Mouse (Mus musculus): ENCODE results near the gene Psmd11. TPM values are rescaled to one million over a fixed set of nuclear protein-coding genes. Genes with fewer than 3 reads are reported as not detected.

The Psmd11 gene
- total RNA-seq, 2 experiments from 2014 or later, result 121 to 128 TPM

GRCm38 (mm10) chr11:80478694-80479412, 50.4 kb downstream of the Psmd11 start:
- intact Hi-C loops (cut with DNase I; ENCODE audit: low total_unique reads), result no loop called here
- DNase-seq, result no peak

- intact Hi-C loops (cut with DNase I; ENCODE audit: low total_unique reads), result no loop called here
- no peak for DNase-seq
Observed at GRCm38 (mm10) chr11:80479425-80479824, 51.0 kb downstream of the Psmd11 start.

GRCm38 (mm10) chr11:80479906-80480866, 51.8 kb downstream of the Psmd11 start:
- intact Hi-C loops (cut with DNase I; ENCODE audit: low total_unique reads), result loop anchor here (5.0 kb wide), 1 partner anchor 37 kb away; no protein-coding TSS in a partner anchor
- DNase-seq, result no peak

- intact Hi-C loops (cut with DNase I; ENCODE audit: low total_unique reads), result loop anchor here (5.0 kb wide), 1 partner anchor 36 kb away; no protein-coding TSS in a partner anchor
- DNase-seq, result no peak
Observed at GRCm38 (mm10) chr11:80481409-80482050, 53.1 kb downstream of the Psmd11 start.

- no peak for DNase-seq
- intact Hi-C loops (cut with DNase I; ENCODE audit: low total_unique reads), result loop anchor here (5.0 kb wide), 1 partner anchor 35 kb away; no protein-coding TSS in a partner anchor
Observed at GRCm38 (mm10) chr11:80482347-80482746, 53.9 kb downstream of the Psmd11 start.

- intact Hi-C loops (cut with DNase I; ENCODE audit: low total_unique reads), result loop anchor here (5.0 kb wide), 1 partner anchor 34 kb away; no protein-coding TSS in a partner anchor
Observed at GRCm38 (mm10) chr11:80482921-80483320, 54.5 kb downstream of the Psmd11 start.

GRCm38 (mm10) chr11:80483536-80484067, 55.2 kb downstream of the Psmd11 start:
- intact Hi-C loops (cut with DNase I; ENCODE audit: low total_unique reads), result loop anchor here (5.0 kb wide), 1 partner anchor 34 kb away; no protein-coding TSS in a partner anchor
- no peak for DNase-seq

More at GRCm38 (mm10) chr11:80482921-80483320, 54.5 kb downstream of the Psmd11 start:
- DNase-seq, result no peak

GRCm38 (mm10) chr11:80484191-80484791, 55.9 kb downstream of the Psmd11 start:
- no peak for DNase-seq
- intact Hi-C loops (cut with DNase I; ENCODE audit: low total_unique reads), result loop anchor here (5.0 kb wide), 1 partner anchor 33 kb away; no protein-coding TSS in a partner anchor

- DNase-seq, result no peak
- intact Hi-C loops (cut with DNase I; ENCODE audit: low total_unique reads), result no loop called here
Observed at GRCm38 (mm10) chr11:80485120-80485551, 56.7 kb downstream of the Psmd11 start.

- intact Hi-C loops (cut with DNase I; ENCODE audit: low total_unique reads), result no loop called here
- no peak for DNase-seq
Observed at GRCm38 (mm10) chr11:80485622-80486206, 57.3 kb downstream of the Psmd11 start.

GRCm38 (mm10) chr11:80487904-80488587, 59.6 kb downstream of the Psmd11 start:
- no peak for DNase-seq
- intact Hi-C loops (cut with DNase I; ENCODE audit: low total_unique reads), result no loop called here

- DNase-seq, result peak; percentile 49
- intact Hi-C loops (cut with DNase I; ENCODE audit: low total_unique reads), result no loop called here
Observed at GRCm38 (mm10) chr11:80489172-80489881, 60.9 kb downstream of the Psmd11 start.

GRCm38 (mm10) chr11:80489882-80490196, 61.4 kb downstream of the Psmd11 start:
- intact Hi-C loops (cut with DNase I; ENCODE audit: low total_unique reads), result no loop called here
- DNase-seq, result no peak

GRCm38 (mm10) chr11:80490831-80491230, 62.4 kb downstream of the Psmd11 start:
- DNase-seq, result no peak
- intact Hi-C loops (cut with DNase I; ENCODE audit: low total_unique reads), result no loop called here

GRCm38 (mm10) chr11:80493186-80493585, 64.8 kb downstream of the Psmd11 start:
- intact Hi-C loops (cut with DNase I; ENCODE audit: low total_unique reads), result no loop called here
- DNase-seq, result no peak

GRCm38 (mm10) chr11:80494852-80495251, 66.4 kb downstream of the Psmd11 start:
- intact Hi-C loops (cut with DNase I; ENCODE audit: low total_unique reads), result no loop called here

GRCm38 (mm10) chr11:80495972-80496371, 67.6 kb downstream of the Psmd11 start:
- DNase-seq, result no peak
- intact Hi-C loops (cut with DNase I; ENCODE audit: low total_unique reads), result no loop called here

More at GRCm38 (mm10) chr11:80494852-80495251, 66.4 kb downstream of the Psmd11 start:
- DNase-seq, result no peak

Measured in gastrocnemius, postnatal 14 days (tissue).